Mouse (Mus musculus) forebrain, postnatal 0 days (tissue): ENCODE measurements around the gene Rhcg. TPM values are rescaled to one million over a fixed set of nuclear protein-coding genes. Genes with fewer than 3 reads are reported as not detected.
A peak's percentile ranks its signal among the peaks of the same experiment; 100 is the strongest.

Source experiments
- ATAC-seq: fragments of 200-750 bp; cut with Nextera tagmentation; 2 replicates; pipeline ENCODE4 v1.8.0; 2017; ENCODE audit warnings: mild to moderate bottlenecking, moderate library complexity
- DNase-seq: peaks from one replicate; pipeline ENCODE4 v3.0.0-alpha.2; 2015
- H3K27ac ChIP-seq: fragments of 300-500 bp; sonication (generic); 2 replicates; pipeline ENCODE4 v1.5.1; 2014; ENCODE audit warnings: low read depth, mild to moderate bottlenecking, antibody characterized with exemption, low read length, moderate library complexity, mixed read lengths
- H3K27me3 ChIP-seq: fragments of 300-500 bp; sonication (generic); 2 replicates; pipeline ENCODE4 v1.6.1; 2014; ENCODE audit warnings: mild to moderate bottlenecking, low read length, mixed read lengths; ENCODE audit not compliant: insufficient read depth
- H3K36me3 ChIP-seq: fragments of 300-500 bp; sonication (generic); 2 replicates; pipeline ENCODE4 v1.6.1; 2014; ENCODE audit warnings: mild to moderate bottlenecking, moderate library complexity; ENCODE audit not compliant: insufficient read depth
- H3K4me1 ChIP-seq: fragments of 300-500 bp; sonication (generic); 2 replicates; pipeline ENCODE4 v1.6.1; 2014; ENCODE audit warnings: antibody characterized with exemption; ENCODE audit not compliant: insufficient read depth
- H3K4me2 ChIP-seq: fragments of 300-500 bp; sonication (generic); 2 replicates; pipeline ENCODE4 v1.6.1; 2014; ENCODE audit warnings: low read depth, mild to moderate bottlenecking, moderate library complexity
- H3K4me3 ChIP-seq: fragments of 300-500 bp; sonication (generic); 2 replicates; pipeline ENCODE4 v1.5.1; 2014; ENCODE audit warnings: low read depth, low read length, mixed read lengths
- H3K9ac ChIP-seq: fragments of 300-500 bp; sonication (generic); 2 replicates; pipeline ENCODE4 v1.6.1; 2014; ENCODE audit warnings: mild to moderate bottlenecking
- H3K9me3 ChIP-seq: fragments of 300-500 bp; sonication (generic); 2 replicates; pipeline ENCODE4 v1.6.1; 2016; ENCODE audit warnings: low read length
- CTCF ChIP-seq: sonication (generic); IDR thresholded peaks from 2 replicates; pipeline ENCODE4 v1.5.1; 2016; ENCODE audit warnings: antibody characterized with exemption, control low read depth, low read depth
- WGBS: fragments of 180-500 bp; shearing (Covaris S2); extraction: QIAGEN DNeasy Blood & Tissue Kit; methylation state at CpG from one replicate; pipeline ENCODE4 v1.1.7; 2014; 5-methylcytosine and 5-hydroxymethylcytosine counted together
- polyA plus RNA-seq: library from polyadenylated mRNA; unstranded; fragments of >200 nt; fragmentation: Nextera tagmentation; extraction: Ambion mirVana; gene quantifications from 2 replicates; pipeline ENCODE4 v1.2.1, GENCODE M21; 2015
- total RNA-seq: library from RNA; depleted of rRNA; stranded (reverse); fragments of >200 nt; gene quantifications from 2 replicates; pipeline ENCODE4 v1.2.3, GENCODE M21; 2014

The Rhcg gene
- total and polyA plus RNA-seq, 2 experiments from 2014 or later: 2.0 to 4.3 TPM

- no peak for ATAC-seq
- peaks cover 6% of the 10 kb centered on the region; the same call in 1 of the 2 replicates for H3K4me1 ChIP-seq
Observed at GRCm38 (mm10) chr7:79606766-79607165, 10.7 kb downstream of the Rhcg start.

GRCm38 (mm10) chr7:79602006-79602405 lies 15.5 kb downstream of the Rhcg start:
- Histone ChIP-seq H3K27me3 (no peaks in the 10 kb centered on the region), H3K27ac (no peak overlapping the region), H3K9me3 (no peaks in the 10 kb centered on the region), H3K4me3 (no peak overlapping the region), H3K4me1 (no peaks in the 10 kb centered on the region), H3K4me2 (no peak overlapping the region), H3K9ac (no peak overlapping the region), H3K36me3 (no peaks in the 10 kb centered on the region)
- no peak for TF ChIP-seq CTCF
- DNase-seq: no peak
- no peak for ATAC-seq
- WGBS: 72% methylated on average over 8 of the region's 8 CpGs

More at GRCm38 (mm10) chr7:79606766-79607165, 10.7 kb downstream of the Rhcg start:
- Histone ChIP-seq H3K27me3 (no peaks in the 10 kb centered on the region), H3K9me3 (no peaks in the 10 kb centered on the region), H3K4me2 (peak overlapping the region; percentile 63), H3K9ac (no peak overlapping the region), H3K27ac (no peak overlapping the region), H3K36me3 (no peaks in the 10 kb centered on the region), H3K4me3 (peak overlapping the region; percentile 35; the same call in 1 of the 2 replicates)
- DNase-seq: no peak
- no peak for TF ChIP-seq CTCF
- 29% methylated on average over 3 of the region's 3 CpGs for WGBS

DNA sequence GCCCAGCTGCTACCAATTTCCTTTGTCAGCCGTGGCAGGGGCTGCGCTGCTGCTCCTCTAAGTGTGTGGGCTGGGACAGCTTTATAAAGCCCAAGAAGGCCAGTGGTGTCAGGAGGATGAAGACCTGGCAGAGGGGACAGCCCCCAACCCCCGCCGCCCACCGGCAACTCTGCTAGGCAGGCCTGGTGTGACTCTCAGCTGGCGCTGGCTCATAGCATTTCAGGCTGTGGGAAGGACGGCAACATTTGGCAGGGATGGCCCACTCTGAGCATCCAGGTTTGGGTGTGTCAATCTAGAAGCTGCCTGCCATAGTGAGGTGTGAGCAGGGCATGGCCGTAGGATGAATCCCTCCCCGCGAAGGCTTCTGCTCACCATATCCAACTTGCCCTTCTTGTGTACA lies 17.3 kb downstream of the Rhcg start:
- H3K9me3 ChIP-seq: no peaks in the 10 kb centered on the region
- no peak for TF ChIP-seq CTCF
- H3K9ac ChIP-seq: no peak overlapping the region
- H3K36me3 ChIP-seq: no peaks in the 10 kb centered on the region
- H3K4me3 ChIP-seq: no peak overlapping the region
- 77% methylated on average over 10 of the region's 10 CpGs for WGBS
- ATAC-seq (no peak), DNase-seq (no peak)
- no peaks in the 10 kb centered on the region for H3K27me3 ChIP-seq
- H3K4me1 ChIP-seq: no peaks in the 10 kb centered on the region
- no peak overlapping the region for H3K4me2 ChIP-seq
- no peak overlapping the region for H3K27ac ChIP-seq

DNA sequence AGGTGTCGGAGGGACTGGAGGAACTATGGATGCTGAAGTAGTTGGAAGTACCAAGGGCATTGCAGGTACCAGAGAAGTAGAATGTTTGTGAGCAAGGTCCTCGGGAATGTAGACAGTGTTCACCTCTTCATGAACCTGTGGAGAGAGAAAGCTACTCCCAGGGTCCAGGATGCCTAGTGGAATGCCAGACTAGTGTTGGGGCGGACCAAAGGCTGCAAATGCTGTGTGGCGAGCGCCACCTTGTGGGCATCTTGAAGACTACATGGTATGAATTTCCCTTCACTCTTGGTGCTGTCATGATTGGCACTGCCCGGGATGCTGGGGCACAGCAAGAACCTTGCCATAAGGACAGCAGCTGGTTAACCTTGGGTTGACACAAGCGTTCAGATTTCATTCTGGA lies 22.6 kb downstream of the Rhcg start:
- Histone ChIP-seq H3K4me1 (peaks cover 26% of the 10 kb centered on the region), H3K4me2 (no peak overlapping the region), H3K27ac (no peak overlapping the region), H3K27me3 (no peaks in the 10 kb centered on the region), H3K36me3 (no peaks in the 10 kb centered on the region), H3K9ac (no peak overlapping the region), H3K4me3 (no peak overlapping the region), H3K9me3 (no peaks in the 10 kb centered on the region)
- peak; percentile 94 for DNase-seq
- peak; percentile 28 for ATAC-seq
- WGBS: 12% methylated on average over 7 of the region's 7 CpGs
- peak; percentile 99 for TF ChIP-seq CTCF

DNA sequence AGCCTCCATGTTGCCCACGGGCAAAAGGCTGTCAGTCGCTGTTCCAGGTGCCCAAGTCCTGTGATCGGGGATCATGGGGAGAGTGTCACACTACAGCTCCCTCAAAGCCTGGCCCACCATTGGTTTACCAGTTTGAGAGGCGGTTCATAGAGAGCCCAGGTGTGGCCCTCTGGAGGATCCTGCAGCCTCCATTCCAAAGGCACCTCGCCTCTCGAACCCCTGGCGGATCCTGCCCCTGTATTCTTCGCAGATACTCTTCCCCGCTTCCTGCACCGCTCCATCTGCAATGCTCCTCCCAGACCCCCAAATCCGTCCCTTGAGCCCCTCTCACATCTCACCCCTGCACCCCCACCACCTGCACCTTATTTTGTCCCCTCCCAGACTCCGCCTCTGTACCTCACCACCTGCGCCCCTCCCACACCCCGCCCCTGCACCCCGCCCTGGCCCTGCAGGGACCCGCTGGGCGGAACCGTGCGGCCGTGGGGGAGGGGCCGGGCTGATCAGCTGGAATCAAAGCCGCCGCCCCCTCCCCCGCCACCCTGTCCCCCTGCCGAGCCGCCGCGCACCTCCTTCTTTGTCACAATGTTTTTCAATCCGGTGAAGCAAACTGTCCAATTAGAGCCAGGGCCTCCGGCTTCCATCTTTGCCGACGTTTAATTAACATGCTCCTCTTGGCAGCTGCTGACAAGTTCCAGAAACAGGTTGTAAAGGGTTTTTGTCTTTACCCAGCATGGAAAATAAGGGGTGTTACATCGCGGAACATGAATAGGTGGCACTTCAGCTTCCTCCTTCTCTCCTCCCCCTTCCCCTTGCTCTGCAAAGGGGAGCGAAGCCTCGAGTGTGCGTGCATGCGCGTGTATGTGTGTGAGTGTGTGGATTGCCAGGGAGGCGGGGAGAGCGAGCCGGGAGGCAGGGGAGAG lies 25.4 kb downstream of the Rhcg start:
- WGBS: 2% methylated on average over 42 of the region's 42 CpGs
- Histone ChIP-seq H3K27me3 (no peaks in the 10 kb centered on the region), H3K9me3 (no peaks in the 10 kb centered on the region), H3K4me2 (peak overlapping the region; percentile 81), H3K4me3 (peak overlapping the region; percentile 56), H3K36me3 (no peaks in the 10 kb centered on the region), H3K9ac (peak overlapping the region; percentile 76), H3K27ac (peak overlapping the region; percentile 94), H3K4me1 (peaks cover 28% of the 10 kb centered on the region)
- TF ChIP-seq CTCF: 0 out of 2 replicates have a peak, but pooled peaks have one; percentile 20
- ATAC-seq: peak; percentile 81
- peak; percentile 94 for DNase-seq

- Histone ChIP-seq H3K9ac (0 out of 2 replicates have a peak overlapping the region, but pooled peaks have one; percentile 18), H3K36me3 (no peaks in the 10 kb centered on the region), H3K4me2 (peak overlapping the region; percentile 81), H3K27me3 (no peaks in the 10 kb centered on the region), H3K9me3 (no peaks in the 10 kb centered on the region), H3K27ac (peak overlapping the region; percentile 94), H3K4me3 (no peak overlapping the region), H3K4me1 (peaks cover 28% of the 10 kb centered on the region)
- ATAC-seq: no peak
- DNase-seq: peak; percentile 56
- 8% methylated on average over 3 of the region's 3 CpGs for WGBS
- TF ChIP-seq CTCF: no peak
Observed at GRCm38 (mm10) chr7:79590560-79591110, 26.8 kb downstream of the Rhcg start.
